Mouse (Mus musculus) olfactory bulb, adult 2 months (tissue): ENCODE measurements around the gene Gm45753.

ENCODE experiments used
- CTCF ChIP-seq: fragments of 200-500 bp; IDR thresholded peaks from 2 replicates; pipeline ENCODE4 v1.5.1; 2012; ENCODE audit warnings: low read depth, mild to moderate bottlenecking, low read length, moderate library complexity; ENCODE audit not compliant: insufficient read depth
- POLR2A ChIP-seq: fragments of 200-500 bp; IDR thresholded peaks from 2 replicates; pipeline ENCODE4 v1.6.1; 2012; ENCODE audit warnings: mild to moderate bottlenecking, low read depth, low read length, moderate library complexity; ENCODE audit not compliant: insufficient read depth

GRCm38 (mm10) chr8:45305479-45305878, 2.8 kb downstream of the Gm45753 start:
- TF ChIP-seq CTCF (no peak), POLR2A (no peak)
